Mouse (Mus musculus) bone marrow macrophage, adult 2 months (primary cell): Measurements from ENCODE around the gene Zic4.

ENCODE experiments used
- CTCF ChIP-seq: IDR thresholded peaks from 2 replicates; pipeline ENCODE4 v1.5.1; 2012; ENCODE audit warnings: low read depth, mild to moderate bottlenecking, low read length, moderate library complexity
- POLR2A ChIP-seq: IDR thresholded peaks from 2 replicates; pipeline ENCODE4 v1.6.1; 2012; ENCODE audit warnings: mild to moderate bottlenecking, low read depth, low read length, borderline replicate concordance

DNA sequence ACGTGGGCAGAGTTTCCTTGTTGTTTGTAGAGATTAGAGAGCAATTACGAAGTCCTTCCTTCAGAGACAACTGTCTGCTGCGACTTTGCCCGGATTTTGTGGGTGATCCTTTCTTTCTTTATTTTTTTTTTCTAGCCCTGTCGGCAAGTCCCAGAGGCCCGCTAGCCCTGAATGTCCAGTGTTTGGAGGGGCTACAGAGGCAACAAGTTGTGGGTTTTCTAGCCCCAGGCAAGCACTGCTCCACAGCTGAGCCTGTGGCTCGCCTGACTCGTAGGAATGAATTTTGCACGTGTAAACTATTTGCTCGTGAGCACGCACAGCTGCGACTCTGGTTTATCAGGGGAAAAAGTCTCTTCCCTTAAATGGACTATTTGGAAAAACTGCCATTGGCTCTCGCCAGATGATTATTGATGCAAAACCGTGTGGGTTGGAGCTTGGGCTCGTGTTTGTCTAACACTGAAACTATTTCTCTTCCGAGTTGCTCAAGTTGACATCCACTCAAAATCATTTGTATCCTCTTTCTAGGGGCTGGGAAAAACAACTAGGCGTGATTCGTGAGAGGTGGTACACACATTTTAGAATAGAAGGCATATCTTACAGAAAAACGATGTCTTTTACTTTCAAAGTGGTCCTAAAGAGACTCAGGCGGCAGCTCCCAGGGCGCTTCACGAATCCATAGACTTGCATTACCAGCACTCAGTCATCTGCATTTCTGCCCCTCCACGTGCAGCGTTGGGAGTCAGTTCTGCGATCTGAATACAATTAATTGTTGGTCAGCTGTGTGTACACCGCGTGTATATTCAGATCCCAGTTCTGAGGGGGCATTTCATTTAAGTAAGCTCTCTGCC is 42.9 kb downstream of the Zic4 start:
- no peak for TF ChIP-seq CTCF
- TF ChIP-seq POLR2A, result no peak
